Mouse (Mus musculus): Measurements from ENCODE around the gene Hs2st1. TPM values are rescaled to one million over a fixed set of nuclear protein-coding genes. Genes with fewer than 3 reads are reported as not detected.

Gene Hs2st1
- total RNA-seq, 2 experiments from 2014 or later = 45.4 to 47.8 TPM

DNA sequence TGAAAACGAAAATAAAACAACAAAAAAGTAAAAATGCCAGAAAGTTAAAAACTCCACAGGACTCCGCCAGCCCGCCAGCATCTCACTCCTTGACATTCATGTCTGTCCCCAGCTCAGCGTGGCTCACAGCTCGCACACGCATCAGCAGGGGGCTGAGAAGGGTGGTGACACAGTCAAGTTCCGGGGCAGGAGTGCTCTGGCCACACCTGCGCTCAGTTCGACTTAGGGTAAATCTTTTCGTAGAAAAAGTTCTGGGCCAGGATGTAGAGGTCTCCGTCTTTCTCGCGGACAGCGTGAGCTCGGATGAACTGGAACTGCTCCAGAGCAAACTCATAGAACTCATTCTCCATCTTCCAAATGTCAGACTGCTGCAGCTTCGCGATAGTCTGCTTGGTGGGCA is 135.7 kb downstream of the Hs2st1 start:
- no peak for DNase-seq

DNA sequence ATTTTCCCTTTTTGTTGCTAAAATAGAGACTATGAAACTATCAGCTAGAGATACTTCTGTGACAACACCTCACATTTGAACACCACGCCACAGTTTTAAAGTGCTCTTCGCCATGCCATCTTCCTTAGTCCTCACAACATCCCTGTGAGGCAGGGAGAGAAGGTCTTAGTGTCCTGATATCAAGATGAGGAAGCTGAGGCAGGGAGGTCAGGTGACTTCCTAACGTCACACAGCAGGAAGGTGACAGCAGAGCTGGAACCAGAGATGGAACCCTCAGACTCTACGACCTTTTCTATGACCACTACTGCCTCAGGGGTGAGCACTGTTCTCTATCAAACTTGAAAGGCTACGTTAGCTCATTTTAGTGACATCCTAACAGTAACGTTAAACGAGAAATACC is 136.9 kb downstream of the Hs2st1 start:
- no peak for DNase-seq

DNA sequence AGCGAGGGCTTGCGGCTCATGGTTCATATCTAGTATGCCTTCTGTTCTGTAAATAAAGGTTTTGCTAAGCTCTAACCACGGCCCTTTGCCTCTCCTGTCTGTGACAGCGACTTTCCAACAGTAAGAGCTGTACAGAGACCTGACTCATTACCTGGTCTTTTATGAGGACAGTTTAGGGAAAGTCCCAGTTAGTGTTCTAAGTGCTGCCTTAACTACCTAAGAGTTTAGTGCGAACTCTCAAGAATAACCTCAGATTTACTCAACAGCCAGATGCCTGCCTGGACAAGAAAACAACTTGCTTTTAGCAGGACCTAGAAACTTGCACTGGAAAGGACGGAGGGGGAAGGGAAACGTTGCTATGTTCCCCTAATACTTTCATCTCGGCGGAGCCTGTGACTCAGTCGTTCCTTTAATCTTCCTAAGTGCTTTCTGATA is 137.8 kb downstream of the Hs2st1 start:
- no peak for DNase-seq

DNA sequence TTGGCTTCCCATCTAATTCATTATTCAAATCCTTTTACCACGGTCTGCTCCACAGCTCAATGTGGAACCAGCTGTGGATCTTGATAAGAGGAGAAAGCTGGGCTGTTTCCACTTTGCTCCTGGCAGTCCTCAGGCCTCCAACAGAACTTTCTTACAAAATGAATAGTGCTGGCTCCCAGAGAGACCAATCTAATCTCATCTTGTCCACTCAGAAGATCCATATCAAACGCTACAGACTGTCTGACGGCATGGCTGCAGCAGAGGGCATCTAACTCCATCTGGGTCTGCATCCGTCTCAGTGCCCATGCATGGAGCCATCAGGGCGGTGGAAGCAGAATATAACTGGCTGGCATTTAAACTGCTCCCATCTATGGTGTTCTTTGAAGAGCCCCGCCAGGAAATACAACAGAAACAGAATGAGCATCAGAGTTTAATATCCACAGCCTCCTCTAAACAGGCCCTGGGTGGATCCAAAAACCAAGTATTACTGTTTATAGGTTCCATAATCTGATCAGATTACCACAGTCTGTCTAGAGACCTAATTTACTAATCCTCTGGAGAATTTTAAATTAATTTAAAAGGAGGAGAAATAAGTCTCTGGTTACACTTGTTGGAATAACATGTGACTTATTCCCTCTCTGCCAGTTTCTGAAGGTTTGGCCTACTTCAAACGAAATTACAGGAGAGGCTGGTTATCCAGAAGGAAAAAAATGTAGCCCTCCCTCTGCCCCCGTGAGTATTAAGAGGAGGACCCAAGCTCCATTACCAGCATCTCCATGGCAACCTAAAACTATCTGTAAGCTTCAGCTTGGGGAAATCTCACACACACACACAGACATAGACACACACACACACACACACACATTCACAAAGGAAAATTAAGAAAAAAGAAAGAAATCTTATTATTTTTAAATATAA is 141.2 kb downstream of the Hs2st1 start:
- DNase-seq = no peak

DNA sequence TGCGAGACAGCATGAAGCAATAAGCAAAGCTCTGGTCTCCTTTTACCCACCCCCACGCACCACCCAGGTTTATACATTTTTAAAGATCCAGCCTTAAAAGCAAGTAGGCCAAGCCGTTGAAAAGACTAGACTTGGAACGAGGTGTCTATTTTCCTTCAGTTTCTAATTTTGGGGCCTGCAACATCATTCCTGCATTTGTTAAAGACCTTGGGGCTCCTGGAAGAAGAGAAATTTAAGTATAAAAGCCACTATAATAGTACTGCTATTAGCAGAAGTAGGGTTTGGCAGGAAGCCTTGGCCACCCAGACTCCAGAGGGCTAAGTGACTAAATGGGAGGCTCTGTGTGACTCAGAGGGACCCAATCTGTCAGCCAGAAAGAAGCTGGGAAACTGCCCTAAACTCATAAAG is 144.9 kb downstream of the Hs2st1 start:
- DNase-seq = peak; percentile 53 to 69

DNA sequence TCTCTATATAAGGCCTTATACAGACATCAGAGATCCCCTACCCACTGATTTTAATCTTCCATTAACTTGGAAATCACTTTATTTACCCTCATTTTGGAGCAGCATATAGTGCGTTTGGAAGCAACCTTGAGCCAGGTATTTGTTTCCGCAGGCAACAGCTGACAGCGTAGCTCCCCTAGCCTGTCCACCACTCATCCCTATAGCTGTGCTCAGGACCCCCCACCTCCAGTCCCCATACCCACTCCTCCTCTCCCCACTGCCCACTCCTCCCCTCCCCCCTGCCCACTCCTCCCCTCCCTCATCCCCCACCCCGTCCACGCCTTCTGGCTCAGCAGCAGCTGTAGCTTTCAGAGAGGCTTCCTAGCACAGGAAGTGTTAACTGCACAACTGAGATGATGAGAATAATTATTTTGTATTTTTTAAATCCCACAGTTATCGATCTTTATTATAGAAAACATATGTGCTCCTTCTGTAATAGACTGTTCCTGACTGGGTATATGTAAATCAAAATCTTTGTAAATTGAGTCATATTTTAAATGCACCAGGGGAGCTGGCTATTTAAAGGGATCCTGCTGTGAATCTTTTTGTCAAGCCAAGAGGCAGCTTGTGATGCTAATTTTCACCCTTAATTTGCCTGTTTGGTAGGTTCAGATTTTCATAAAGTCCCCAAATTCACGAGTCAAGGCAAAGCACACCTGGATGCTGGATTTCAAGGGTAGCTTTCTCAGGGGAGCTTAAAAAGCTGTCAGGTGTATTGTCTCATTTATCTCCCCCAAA is 148.4 kb downstream of the Hs2st1 start:
- no peak for DNase-seq

DNA sequence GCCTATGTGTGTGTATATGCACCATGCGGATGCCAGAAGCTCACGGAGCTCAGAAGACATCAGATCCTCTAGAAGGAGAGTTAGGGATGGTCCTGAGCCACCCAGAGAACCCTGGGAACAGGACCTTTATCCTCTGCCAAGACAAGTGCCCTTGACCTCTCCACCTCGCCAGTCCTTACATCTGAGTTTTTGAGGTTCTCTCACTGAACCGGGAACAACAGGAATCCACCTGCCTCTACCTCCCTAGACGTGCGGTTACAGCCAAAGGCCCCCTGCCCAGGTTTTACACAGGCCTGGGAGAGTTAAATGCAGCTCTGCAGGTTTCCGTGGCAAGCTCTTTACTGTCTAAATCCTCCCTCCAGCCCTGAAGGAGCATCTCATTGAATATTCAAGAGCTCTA is 156.2 kb downstream of the Hs2st1 start:
- no peak for DNase-seq

DNA sequence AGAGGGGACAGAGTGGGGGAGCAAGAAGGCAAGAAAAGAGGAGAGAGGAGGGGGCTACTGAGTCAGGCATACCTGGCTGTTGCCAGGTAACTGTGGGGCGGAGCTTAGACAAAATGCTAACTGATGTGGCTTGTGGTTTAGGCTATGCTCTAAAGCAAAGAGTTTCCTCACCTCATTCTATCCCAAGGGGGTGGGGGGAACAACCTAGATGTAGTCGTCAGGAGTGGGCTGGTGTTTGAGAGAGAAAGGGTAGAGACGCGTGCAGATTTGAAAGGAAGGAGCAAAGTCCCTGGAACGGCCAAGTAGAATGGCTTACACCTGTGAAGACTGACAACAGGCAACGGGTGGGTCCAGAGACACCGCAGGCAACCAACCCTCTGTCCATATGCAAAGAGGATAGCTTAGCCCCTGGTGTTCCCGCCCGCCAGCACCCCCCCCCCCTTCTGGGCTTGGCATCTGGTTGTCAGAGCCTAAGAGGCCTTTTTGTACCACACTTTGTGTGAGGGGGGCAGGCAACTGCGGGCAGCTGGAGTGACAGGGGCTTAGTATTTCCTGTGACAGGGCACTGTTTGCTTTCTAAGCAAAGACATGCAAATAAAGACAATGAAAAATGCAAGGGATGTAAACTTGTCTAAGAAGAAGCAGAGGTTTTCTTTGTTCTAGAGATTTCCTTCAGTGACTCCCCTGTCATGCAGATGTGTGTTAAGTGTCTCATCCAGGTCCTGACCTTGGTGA is 157.3 kb downstream of the Hs2st1 start:
- DNase-seq = no peak

DNA sequence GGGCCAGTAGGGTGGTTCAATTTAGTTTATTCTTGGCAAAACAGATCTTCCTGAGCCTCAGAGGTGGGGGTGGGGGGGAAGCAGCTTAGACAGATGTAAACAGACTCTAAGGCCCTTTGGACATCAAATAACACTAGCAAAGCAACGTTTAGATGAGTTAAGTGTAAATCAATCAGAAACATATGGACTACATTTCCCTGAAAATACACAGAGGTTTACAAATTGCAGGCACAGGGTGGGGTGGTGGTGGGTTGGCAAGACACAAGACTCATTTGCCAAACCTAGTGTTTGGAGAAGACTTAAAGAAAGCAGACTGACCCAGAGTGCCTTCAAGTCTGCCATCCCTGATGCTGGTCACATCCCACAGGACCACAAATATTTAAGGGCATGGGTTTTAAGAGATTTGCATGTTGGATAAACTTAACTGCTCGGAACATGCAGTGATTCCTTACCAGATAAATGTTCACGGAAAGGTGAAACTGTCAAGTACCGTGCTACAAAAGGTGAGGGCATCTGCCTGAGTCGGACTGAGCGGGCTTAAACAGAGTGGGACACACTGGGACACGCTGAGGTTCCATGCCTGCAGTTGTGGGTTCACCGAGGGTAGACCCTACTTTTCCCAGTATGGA is 158.2 kb downstream of the Hs2st1 start:
- no peak for DNase-seq

DNA sequence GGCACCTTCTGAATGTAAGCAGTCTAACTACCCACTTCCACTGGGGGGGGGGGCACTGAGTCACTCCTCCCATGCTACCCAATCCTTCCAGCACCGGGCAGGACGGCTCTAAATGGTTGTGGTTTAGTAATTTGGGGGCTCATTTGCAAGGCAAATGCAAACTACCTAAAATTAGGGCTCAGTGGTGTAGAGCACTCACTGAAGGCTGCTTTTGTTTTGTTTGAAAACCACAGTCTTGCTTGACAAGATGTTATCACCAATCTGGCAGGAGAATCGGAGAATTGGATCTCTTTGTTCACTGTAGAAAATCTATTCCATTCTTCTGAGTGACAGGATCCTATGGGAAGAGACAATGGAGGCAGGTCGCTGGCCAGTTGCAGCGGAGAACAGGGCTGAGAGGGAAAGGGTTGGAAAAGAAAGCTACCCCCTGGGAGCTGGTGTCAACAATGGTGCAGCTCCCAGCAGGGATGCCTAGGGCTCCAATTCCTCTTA is 158.9 kb downstream of the Hs2st1 start:
- DNase-seq = no peak

DNA sequence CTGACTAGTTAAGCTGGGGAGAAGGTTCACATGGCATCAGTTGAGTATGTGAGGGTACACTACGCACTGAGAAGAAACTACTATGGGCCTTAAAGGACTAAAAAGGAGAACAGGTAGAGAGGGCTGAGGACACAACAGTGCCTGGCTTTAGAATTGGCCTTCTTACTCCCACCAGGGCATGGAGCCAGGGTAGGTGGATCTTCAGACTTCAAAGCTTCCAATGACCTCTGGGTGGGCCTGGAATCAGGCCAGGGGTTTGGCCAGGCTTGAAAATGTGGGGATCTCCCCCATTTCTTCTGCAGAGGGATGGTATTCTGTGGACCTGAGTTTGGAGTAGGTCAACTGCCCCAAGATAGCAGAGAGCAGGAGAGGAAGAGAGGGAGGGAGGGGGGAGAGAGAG is 161.0 kb downstream of the Hs2st1 start:
- no peak for DNase-seq

DNA sequence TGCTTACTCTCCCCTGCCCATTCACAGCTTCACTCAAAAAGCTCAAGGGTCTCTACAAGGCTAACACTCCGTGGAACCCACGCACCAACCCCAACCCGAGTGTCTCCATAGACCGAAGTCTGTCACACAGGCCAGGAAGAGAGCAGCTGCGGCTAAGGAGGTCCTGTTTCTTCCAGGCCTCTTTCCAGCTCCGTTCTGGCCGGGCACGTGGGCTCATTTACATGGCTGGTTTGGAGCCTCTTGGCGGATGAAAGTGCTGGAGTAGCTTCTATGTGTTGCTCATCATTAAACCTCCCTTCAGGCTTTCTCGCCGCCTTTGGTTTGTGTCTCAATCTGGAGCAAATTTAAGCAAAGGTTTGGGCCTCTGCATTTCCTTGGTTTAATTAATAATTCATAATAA is 164.7 kb downstream of the Hs2st1 start:
- no peak for DNase-seq

DNA sequence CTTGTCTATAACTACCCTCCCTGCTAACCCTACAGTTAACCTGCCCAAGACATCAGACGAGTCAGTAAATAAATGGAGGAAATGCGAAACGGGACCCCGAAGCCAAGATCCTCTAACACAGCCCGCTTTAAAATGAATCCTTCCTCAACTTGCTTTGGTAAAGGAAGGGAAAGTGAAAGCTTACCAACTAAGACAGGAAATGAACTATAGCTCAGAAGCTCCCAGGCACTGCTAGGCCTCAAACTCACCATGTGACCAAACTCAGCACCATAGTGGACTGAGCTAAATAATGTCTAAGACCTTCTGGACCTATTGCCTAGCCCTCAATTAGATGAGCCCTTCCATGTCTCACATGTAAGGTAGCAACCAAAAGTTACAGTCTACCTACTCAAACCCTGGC is 168.7 kb downstream of the Hs2st1 start:
- DNase-seq = no peak

DNA sequence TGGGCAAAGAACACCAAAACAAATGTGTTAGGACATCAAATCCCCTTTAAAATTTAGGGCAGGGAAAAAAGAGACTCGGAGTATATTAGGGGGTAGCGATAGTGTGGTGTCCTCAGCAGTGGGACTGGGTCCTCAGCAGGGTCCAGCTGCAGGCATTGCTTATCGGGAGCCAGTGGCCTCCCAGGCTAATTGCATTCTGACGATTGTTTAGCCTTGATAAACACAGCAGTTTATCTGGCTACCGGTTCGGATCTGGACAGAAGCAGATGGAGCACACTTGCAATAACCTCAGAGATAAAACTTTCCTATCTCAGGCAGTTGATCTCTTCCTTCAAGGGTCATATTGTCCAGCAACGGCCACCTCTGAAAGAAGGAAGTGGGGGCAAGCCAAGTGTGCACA is 169.1 kb downstream of the Hs2st1 start:
- DNase-seq = no peak

DNA sequence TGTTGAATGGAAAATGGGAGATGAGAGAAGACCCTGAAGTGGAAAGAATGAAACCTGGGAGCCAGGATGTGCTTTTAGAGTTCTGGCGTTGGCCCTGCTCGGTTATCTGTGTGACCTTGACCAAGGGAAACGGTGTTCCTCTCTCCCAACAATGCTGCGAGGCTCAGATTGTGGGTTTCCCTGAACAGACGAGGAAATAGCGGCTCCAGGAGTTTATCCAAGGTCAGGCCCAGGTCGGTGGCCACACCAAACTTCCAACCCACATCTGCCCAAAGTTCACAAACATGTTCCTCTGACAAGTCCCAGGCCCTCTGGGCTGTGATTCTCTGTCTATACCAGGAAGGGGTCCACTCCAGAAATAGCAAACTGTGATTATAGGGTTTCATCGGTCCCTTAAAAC is 169.6 kb downstream of the Hs2st1 start:
- DNase-seq = no peak

DNA sequence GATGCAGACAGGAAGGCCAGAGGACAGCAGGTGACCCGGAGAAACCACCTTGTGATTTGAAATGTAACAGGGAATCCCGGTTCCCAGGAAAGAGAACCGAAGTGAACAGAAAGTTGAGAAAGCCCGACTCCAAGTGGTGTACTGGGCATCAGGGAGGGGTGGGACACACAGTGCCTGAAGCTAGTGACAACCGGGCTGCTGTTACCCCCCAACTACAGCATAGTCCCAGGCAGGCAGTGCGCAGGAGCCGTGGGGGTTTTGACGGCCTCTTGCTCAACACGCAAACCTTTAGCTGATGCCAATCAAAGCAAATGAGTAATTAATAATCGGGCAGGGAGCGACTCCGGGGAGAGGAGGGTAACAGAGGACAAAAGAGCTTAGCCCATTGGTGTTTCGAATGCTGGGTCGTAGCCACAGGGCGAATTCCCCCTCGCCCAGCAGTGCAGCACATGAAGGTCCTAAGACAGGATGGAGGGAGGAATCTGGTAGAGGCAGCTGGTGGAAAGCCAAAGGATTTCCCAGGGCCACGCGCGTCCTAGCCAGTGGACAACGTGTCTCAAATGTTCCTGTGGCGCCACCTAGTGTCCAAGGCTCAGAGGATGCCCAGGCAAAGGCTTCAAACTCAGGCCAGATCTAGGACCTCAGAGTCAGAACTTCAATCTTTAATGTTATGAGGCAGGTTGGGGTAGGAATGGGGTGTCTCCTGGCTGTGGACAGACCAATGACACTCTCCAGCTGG is 170.5 kb downstream of the Hs2st1 start:
- DNase-seq = peak; percentile 80 to 88

DNA sequence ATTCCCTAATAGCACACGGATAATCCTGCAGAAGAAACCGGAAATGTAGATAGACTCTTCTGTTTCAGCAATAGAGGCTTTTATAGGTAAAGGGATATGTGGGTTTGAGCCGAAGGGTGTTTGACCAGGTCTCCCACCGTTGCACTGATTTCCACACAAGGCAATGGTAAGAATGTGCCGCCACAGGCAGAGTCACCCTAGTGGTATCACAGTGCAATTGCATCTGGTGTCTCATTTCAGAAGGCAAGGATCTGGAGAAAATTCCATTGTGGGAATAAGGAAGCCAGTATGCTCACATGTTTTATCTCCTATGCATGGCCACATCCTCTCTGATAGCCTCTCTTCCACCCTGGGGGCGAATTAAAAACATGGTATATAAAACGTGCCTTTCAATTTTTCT is 171.8 kb downstream of the Hs2st1 start:
- DNase-seq = no peak

DNA sequence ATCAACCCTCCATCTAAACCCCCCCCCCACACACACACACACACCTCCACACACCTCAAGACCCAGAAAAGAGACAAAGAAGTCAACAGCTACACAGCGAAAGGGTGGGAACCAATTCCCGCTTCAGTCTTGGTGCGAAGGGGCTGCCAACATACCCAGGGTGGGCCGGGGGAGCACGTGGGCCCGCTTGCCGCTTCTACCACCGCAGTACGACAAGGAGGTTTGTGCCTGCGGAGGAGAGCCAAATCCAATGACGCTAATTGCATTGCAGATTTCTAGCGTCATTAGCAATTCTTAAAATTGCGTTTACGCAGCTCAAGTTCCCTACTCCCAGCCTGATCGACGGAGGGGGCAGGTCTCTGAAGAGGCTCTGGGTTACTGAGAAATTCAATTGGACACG is 173.5 kb downstream of the Hs2st1 start:
- DNase-seq = no peak

DNA sequence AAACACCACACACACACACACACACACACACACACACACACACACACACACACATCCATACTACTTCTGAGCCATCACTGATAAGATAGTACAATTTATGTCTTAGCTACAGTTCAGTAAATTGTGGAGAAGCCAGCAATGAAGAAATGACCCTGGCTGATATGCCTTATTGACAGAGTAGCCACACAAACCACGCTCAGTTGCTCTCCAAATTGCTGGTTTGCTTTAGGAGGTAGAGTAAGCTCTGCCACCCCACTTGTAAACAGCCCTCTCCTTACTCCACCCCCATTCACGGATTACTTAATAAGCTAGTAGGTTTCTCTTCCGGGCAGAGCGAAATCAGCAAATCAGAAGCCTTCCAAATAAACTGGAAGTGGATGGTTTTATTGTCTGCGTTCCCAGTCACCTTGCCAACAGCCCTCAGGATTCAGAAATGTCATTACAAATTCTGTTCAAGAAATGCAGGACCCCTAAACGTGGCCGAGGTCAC is 175.5 kb downstream of the Hs2st1 start:
- DNase-seq = no peak

DNA sequence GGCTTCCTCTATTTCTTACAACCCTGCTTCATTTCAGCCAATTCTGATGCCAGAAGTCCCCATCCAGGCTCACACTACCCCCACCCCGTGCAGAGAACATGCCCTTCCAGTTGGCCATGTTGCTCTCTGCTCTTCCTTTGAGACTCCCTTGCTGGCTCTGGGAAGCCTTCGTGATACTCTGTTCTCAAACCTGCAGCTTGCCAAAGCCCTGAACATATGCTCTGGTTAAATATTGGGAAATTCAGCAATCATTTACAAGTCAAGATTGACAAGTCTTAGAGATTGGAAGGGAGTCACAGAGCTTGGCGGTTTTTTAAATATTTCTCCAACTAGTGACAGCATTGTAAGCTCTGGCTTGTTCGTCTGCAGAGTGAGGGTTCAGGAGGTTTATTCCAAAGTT is 183.5 kb downstream of the Hs2st1 start:
- no peak for DNase-seq

DNA sequence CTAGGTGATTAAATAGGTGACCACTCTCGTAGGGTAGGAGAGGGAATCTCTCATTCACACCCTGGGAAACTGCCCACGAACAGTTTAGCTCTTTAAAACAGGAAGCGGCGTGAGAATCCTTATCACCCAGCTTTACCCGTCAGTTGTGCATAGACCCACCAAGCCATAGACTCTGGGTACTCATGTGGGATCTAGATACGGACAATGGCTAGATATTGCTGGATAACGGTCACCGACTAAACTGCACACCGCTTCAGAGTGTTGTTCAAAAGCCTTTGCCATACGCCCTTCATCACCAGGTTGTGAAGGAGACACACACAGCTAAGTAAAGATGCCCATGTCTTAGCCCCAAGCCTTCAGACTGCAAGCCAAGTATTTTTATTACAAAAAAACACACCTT is 185.3 kb downstream of the Hs2st1 start:
- no peak for DNase-seq
